8 mouse cellular contexts compared by ENCODE assay signal in the genomic region with DNA sequence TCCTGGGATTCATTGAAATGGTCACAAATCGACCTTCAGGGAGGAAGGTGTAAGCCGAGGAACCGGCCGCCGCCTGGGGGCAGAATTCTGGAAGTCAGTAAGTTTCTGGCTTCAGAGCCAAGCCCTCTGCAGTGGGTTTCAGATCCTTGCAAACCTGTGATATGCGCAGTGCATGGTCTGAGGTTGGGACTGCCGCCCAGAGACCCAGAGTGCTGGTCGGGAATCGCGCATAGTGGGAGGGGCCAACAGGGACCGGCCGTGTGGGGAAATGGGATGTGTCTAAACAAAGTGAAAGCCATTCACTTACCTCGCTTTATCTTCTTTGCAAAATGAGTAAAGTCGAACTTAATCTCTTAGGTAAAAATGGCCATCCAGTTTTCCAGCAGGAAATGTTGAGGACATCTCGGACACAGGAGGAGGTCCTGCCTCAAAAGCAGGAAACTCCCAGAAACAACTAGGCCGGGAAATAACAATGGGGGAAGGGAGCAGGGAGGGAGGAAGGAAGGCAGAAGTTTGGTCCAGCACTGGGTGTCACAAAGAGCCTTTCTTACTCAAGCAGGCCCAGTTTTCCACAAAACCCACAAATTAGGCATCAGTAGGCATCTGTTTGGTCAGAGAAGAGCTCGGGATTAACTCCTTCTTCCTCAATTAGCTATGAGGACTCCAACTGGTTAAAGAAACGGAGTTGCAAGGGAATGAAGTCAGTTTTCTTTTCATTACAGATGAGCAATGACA. TPM values are rescaled to one million over a fixed set of nuclear protein-coding genes. Genes with fewer than 3 reads are reported as not detected.
DNase-seq lines count a peak whose midpoint lies in the region; ATAC-seq and TF ChIP-seq lines count a peak whose summit lies in the region.

No protein-coding gene starts in this region.

- no peak for TF ChIP-seq RAD21 in MEL (IDR thresholded peaks at IDR 0.05; ENCODE audit: low read depth, low read length)

- H3K27ac ChIP-seq in MEL (ENCODE audit: control insufficient read depth, low read depth, low read length), result no peak overlapping the region
- no peak overlapping the region; the same call in 1 of the 2 replicates for H3K27ac ChIP-seq in cerebellum, adult 2 months (ENCODE audit: insufficient read depth, low read length)
- 0 out of 2 replicates have a peak overlapping the region, but pooled peaks have one; percentile 13 for H3K27ac ChIP-seq in hindbrain, embryonic 12.5 days

- no peaks in the 10 kb centered on the region for H3K79me2 ChIP-seq in MEL (ENCODE audit: control insufficient read depth, insufficient read depth, low read length, poor library complexity)

- ATAC-seq in hindbrain, embryonic 12.5 days (ENCODE audit: low FRiP score), result peak; percentile 78

- peak overlapping the region; percentile 26 for H3K9ac ChIP-seq in MEL (ENCODE audit: control insufficient read depth, low read depth, low read length, poor library complexity, severe bottlenecking)
- H3K9ac ChIP-seq in hindbrain, embryonic 12.5 days, result no peak overlapping the region

- H3K4me2 ChIP-seq in hindbrain, embryonic 12.5 days (replicated peaks), result peak overlapping the region; percentile 54

- H3K36me3 ChIP-seq in MEL (ENCODE audit: control insufficient read depth in 1 of 2, insufficient read depth in 2 of 2, low read length in 2 of 2), result no peaks in the 10 kb centered on the region
- no peaks in the 10 kb centered on the region for H3K36me3 ChIP-seq in hindbrain, embryonic 12.5 days

- 10% methylated on average over 18 of the region's 18 CpGs for WGBS in cerebellum, adult 2 months
- WGBS in hindbrain, embryonic 12.5 days, result 9% methylated on average over 18 of the region's 18 CpGs

- H3K4me1 ChIP-seq in MEL (ENCODE audit: control insufficient read depth in 1 of 2, insufficient read depth in 2 of 2, low read length in 2 of 2), result no peaks in the 10 kb centered on the region
- no peaks in the 10 kb centered on the region for H3K4me1 ChIP-seq in cerebellum, adult 2 months (ENCODE audit: control insufficient read depth, insufficient read depth, low read length)
- 0 out of 2 replicates have a peak, but pooled peaks cover 5% of the 10 kb centered on the region for H3K4me1 ChIP-seq in hindbrain, embryonic 12.5 days

- 0 out of 6 replicates have a peak, but pooled peaks of 2 of the 3 experiments have one; percentile 6 to 19 for TF ChIP-seq CTCF in MEL (IDR thresholded peaks at IDR 0.05 in 2 of 3, conservative IDR thresholded peaks at IDR 0.05 in 1 of 3; ENCODE audit: control insufficient read depth in 1 of 3, insufficient read depth in 1 of 3, low read depth in 2 of 3, low read length in 3 of 3, poor library complexity in 1 of 3, severe bottlenecking in 1 of 3)
- TF ChIP-seq CTCF in cerebellum, adult 2 months (IDR thresholded peaks at IDR 0.05; ENCODE audit: borderline replicate concordance, insufficient read depth, low read depth, low read length), result no peak

- no peaks in the 10 kb centered on the region for H3K9me3 ChIP-seq in MEL (replicated peaks; ENCODE audit: insufficient read depth, low read length)
- no peaks in the 10 kb centered on the region for H3K9me3 ChIP-seq in hindbrain, embryonic 12.5 days (replicated peaks)

- TF ChIP-seq EP300 in MEL (IDR thresholded peaks at IDR 0.05; ENCODE audit: low read depth in 1 of 2, low read length in 2 of 2), result no peak

- H3K4me3 ChIP-seq in MEL (ENCODE audit: control insufficient read depth in 1 of 2, insufficient read depth in 1 of 2, low read depth in 2 of 2, low read length in 2 of 2), result peak overlapping the region; percentile 71 to 73
- H3K4me3 ChIP-seq in cerebellum, adult 2 months (replicated peaks; ENCODE audit: insufficient read depth, low read depth, low read length), result peak overlapping the region; percentile 50
- H3K4me3 ChIP-seq in hindbrain, embryonic 12.5 days, result peak overlapping the region; percentile 26

- TF ChIP-seq POLR2A in MEL (IDR thresholded peaks at IDR 0.05; ENCODE audit: control insufficient read depth in 1 of 2, insufficient read depth in 1 of 2, low read depth in 1 of 2, low read length in 2 of 2, poor library complexity in 1 of 2), result no peak
- no peak for TF ChIP-seq POLR2A in cerebellum, adult 2 months (IDR thresholded peaks at IDR 0.05; ENCODE audit: borderline replicate concordance, insufficient read depth, low read length)

- H3K27me3 ChIP-seq in MEL (ENCODE audit: control insufficient read depth in 1 of 2, insufficient read depth in 2 of 2, low read length in 2 of 2), result no peaks in the 10 kb centered on the region
- no peaks in the 10 kb centered on the region for H3K27me3 ChIP-seq in cerebellum, adult 2 months (ENCODE audit: control insufficient read depth, insufficient read depth, low read length)
- no peaks in the 10 kb centered on the region for H3K27me3 ChIP-seq in hindbrain, embryonic 12.5 days

- DNase-seq in MEL (ENCODE audit: low read depth, low spot score), result peak; percentile 30
- DNase-seq in cerebellum, adult 2 months, result peak; percentile 34 to 41
- peak; percentile 14 to 36 for DNase-seq in frontal cortex, postnatal 10 days (ENCODE audit: low spot score in 2 of 2)
- peak; percentile 45 for DNase-seq in layer of hippocampus, adult 9-11 months
- peak; percentile 64 for DNase-seq in lung, postnatal 14 days
- DNase-seq in retina, adult 2 months (ENCODE audit: low read depth, low spot score), result peak; percentile 6
- DNase-seq in urinary bladder, postnatal 14 days (ENCODE audit: low spot score), result peak; percentile 75

TF ChIP-seq in MEL, 35 proteins besides CTCF, POLR2A, EP300 and RAD21:
- TF ChIP-seq CHD2 (IDR thresholded peaks at IDR 0.05; ENCODE audit: low read length) (no peak), RCOR1 (IDR thresholded peaks at IDR 0.05; ENCODE audit: low read depth, low read length) (no peak), SIN3A (IDR thresholded peaks at IDR 0.05; ENCODE audit: low read length) (no peak), POLR2AphosphoS2 (IDR thresholded peaks at IDR 0.05; ENCODE audit: low read length) (no peak)

RNA-seq across cellular contexts. Expression of gene Tlr3, which starts 0.6 kb away (rescaled TPM):
- not detected in 2 replicates for total RNA-seq in MEL (2012; rRNA removed)
- under 1 TPM in 1 of 2 experiments, not detected in 1; 0.15 TPM for polyA plus RNA-seq in MEL (2012; ENCODE audit: insufficient read depth in 1 of 2, insufficient read length in 2 of 2, low read depth in 1 of 2, low replicate concordance in 2 of 2, missing spikeins in 1 of 2)
- polyA plus RNA-seq in cerebellum, adult 2 months (2012; rRNA removed), result 7.9 and 9.6 TPM in 2 replicates
- 1.1 and 1.4 TPM in 2 replicates for polyA plus RNA-seq in hindbrain, embryonic 12.5 days (2016; fragmentation: Nextera tagmentation; extraction: Ambion mirVana)

RNA-seq across cellular contexts. Expression of gene Fam149a, which starts 28.2 kb away (rescaled TPM):
- total RNA-seq in MEL (2012; rRNA removed), result not detected in 2 replicates
- polyA plus RNA-seq in MEL (2012; ENCODE audit: insufficient read depth in 1 of 2, insufficient read length in 2 of 2, low read depth in 1 of 2, low replicate concordance in 2 of 2, missing spikeins in 1 of 2), result not detected
- polyA plus RNA-seq in cerebellum, adult 2 months (2012; rRNA removed), result 14.3 and 15.1 TPM in 2 replicates
- polyA plus RNA-seq in hindbrain, embryonic 12.5 days (2016; fragmentation: Nextera tagmentation; extraction: Ambion mirVana), result 10.4 and 11.9 TPM in 2 replicates

Comparison
In these comparisons a context has a peak if more than half of its experiments do, and no peak if none do; other contexts are left out.
1. DNase-seq: peak in every context shown above with its lines; median percentile 75 in urinary bladder, postnatal 14 days; 64 in lung, postnatal 14 days; 45 in layer of hippocampus, adult 9-11 months; 38 in cerebellum, adult 2 months; 30 in MEL; 25 in frontal cortex, postnatal 10 days; 6 in retina, adult 2 months.